Mouse (Mus musculus): ENCODE results near the gene Tmem269. TPM values are rescaled to one million over a fixed set of nuclear protein-coding genes. Genes with fewer than 3 reads are reported as not detected.

Gene Tmem269
- not detected for polyA plus RNA-seq (2014; fragmentation: Illumina TruSeq; extraction: RNeasy Lipid Tissue Mini Kit (QIAGEN cat#74804); ENCODE audit: low read depth, low replicate concordance)

DNA sequence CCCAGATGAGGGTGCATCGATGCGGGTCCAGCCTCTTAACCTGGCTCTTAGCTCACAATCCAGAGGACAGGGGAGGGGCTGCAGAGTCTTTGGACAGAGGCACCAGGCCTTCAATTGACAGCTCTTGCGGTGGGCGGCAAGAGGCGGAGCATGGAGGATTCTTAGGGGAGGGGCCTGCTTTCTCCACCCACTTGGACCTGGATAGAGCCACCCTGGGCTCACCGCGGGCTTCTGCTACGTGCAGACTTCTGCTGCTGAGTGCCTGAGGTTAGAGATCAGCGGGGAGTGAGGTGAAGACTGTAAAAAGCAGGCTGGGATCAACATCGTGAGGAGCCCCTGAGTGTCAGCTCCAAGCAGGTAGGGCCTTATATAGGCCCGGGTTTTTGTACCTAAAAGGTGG lies at the start of gene Tmem269:
TSS of gene Tmem269 (minus strand) at position 49 of the 400 bp plus-strand sequence.

DNA sequence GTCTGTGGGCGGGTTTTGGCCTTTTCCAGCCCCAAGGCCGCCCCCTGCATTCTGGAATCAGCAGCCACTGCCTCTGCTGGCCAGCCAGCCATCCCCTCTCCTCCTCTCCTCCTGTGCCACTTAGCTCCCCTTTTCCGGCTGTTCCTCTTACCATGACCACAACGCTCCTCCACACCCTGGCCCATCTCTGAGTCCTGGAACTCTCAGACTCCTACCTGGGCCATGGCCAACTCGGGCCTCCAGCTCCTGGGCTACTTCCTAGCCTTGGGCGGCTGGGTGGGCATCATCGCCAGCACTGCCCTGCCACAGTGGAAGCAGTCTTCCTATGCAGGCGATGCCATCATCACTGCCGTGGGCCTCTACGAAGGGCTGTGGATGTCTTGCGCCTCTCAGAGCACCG lies 37.3 kb upstream of the Tmem269 start, which contains the start of gene Cldn19:
TSS of gene Cldn19 (plus strand) at position 64 of the 400 bp plus-strand sequence.

DNA sequence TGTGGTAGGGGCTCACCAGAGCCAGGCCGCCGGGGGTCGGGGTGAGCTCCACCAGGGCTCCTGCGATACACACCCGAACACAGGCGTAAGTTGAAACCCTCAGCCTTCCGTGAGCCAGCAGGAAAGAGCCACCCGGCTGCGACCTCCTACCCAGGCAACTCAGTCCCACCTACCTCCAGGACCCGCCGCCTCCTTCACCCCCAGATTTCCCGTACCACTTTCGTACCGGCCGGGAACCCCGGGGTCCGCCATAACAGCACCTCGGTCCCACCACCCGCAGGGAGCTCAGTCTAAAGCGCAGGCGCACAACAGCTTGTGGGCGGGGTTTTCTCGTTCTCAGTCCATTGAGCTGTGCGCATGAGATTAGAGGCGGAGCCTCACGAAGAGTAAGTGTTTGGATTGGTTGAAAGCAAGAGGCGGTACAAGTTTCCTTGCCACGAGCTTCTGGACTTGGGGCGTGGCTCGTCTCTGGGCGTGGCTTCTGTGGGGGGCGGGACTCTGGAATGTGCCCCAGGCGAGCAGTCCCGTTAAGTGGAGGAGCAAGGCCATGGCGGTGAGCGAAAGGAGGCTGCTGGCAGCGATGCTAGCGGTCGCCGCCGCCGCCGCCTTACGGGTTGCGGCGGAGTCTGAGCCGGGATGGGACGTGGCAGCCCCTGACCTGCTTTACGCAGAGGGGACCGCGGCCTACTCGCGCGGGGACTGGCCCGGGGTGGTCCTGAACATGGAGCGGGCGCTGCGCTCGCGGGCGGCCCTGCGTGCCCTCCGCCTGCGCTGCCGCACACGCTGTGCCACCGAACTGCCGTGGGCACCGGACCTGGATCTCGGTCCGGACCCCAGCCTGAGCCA lies 14.6 kb upstream of the Tmem269 start, which contains the start of the genes AU022252 and P3h1:
TSS of gene AU022252 (minus strand) at position 303 of the 846 bp plus-strand sequence.
TSS of gene P3h1 (plus strand) at position 506 of the 846 bp plus-strand sequence.

DNA sequence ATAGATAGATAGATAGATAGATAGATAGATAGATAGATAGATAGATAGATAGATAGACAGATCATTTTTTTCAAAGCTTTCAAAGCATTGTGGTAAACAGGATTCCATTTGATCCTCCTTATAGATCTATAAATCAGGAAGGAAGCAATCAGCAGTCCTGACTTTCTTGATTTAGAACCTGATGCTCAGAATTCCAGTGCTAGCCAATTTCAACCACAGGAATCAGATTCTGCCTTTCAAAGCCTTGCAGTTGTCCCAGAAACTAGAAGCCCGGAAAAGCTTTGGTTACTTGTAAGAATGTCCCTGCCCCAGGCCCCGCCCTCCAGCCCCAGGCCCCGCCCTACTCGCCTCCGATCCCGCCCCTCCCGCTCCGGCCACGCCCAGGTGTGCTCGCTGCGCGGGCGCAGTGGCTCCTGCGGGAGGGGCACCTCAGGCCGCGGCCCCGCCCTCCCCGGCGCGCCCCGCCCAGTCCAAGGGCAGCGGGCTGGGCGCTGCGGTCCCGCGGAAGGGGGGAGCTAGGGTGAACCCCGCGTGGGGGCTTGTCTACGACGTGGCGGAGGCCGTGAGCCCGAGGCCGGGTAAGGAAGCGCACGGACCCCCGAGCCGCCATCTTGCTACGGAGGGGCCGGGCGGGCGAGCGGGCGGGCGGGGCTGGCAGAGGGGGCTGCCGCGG lies 23.0 kb downstream of the Tmem269 start, which contains the start of gene Svbp:
TSS of gene Svbp (plus strand) at position 398 of the 673 bp plus-strand sequence.

DNA sequence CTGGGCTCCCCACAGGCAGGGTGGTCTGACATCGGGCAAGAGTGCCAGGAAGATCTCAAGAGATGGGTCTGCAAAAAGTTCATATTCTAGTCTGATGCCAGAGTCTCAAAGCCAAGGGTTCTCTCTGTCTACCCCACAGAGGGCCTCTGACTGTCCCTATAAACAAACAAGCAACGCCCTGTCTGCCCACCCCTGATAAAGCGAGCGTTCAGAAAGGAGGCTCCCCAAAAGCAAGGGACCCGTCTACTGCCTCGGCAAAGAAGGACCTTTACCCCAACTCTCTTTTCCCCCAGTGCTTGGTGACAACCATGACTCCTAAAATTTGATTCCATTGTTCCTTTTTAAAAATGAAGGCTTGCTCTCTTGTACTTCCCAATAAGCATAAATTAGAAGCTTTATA lies 28.2 kb downstream of the Tmem269 start, which contains the start of gene Ermap:
TSS of gene Ermap (minus strand) at position 148 of the 400 bp plus-strand sequence.

DNA sequence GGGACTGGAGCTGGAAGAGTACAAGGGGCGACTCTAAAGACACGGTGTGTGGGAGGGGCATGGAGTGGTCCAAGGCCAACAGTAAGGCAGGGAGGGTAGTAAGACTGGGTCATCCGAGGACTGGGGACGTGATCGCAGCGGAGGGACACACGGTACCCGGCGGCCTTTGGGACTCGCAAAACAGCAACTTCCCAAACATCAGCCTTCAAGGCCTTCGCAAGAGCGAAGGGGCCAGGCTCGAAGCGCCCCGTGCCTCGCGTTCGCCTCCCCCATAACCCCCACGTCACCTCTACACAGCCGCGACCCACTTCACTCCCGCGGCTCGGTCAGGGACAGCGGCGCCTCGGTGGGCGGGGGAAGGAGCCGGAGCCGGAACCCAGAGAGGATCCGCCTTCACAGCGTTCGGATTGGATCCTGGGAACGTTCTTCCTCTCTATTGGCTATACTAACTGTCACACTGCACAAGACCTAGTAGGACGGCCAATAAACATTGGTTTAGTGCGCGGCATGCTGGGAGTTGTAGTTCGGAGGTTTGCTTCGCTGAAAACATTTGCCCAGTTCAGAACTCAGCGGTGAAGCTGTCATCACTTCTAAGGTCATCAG lies 44.1 kb downstream of the Tmem269 start, which contains the start of gene Zfp691:
TSS of gene Zfp691 (minus strand) at position 345 of the 603 bp plus-strand sequence.

Other genes starting within 250 kb of the Tmem269 start
- 5.1 TPM for gene Slc2a1, start 109.5 kb downstream of the Tmem269 start, polyA plus RNA-seq (2014; fragmentation: Illumina TruSeq; extraction: RNeasy Lipid Tissue Mini Kit (QIAGEN cat#74804); ENCODE audit: low read depth, low replicate concordance)
- gene Zfp691, start 44.0 kb downstream of the Tmem269 start, polyA plus RNA-seq (2014; fragmentation: Illumina TruSeq; extraction: RNeasy Lipid Tissue Mini Kit (QIAGEN cat#74804); ENCODE audit: low read depth, low replicate concordance): 0.87 TPM
- 0.17 TPM for gene Ermap, start 28.2 kb downstream of the Tmem269 start, polyA plus RNA-seq (2014; fragmentation: Illumina TruSeq; extraction: RNeasy Lipid Tissue Mini Kit (QIAGEN cat#74804); ENCODE audit: low read depth, low replicate concordance)
- 10.2 TPM for gene Svbp, start 22.9 kb downstream of the Tmem269 start, polyA plus RNA-seq (2014; fragmentation: Illumina TruSeq; extraction: RNeasy Lipid Tissue Mini Kit (QIAGEN cat#74804); ENCODE audit: low read depth, low replicate concordance)
- 9.1 TPM for gene AU022252, start 14.5 kb upstream of the Tmem269 start, polyA plus RNA-seq (2014; fragmentation: Illumina TruSeq; extraction: RNeasy Lipid Tissue Mini Kit (QIAGEN cat#74804); ENCODE audit: low read depth, low replicate concordance)
- 32.2 TPM for gene P3h1, start 14.7 kb upstream of the Tmem269 start, polyA plus RNA-seq (2014; fragmentation: Illumina TruSeq; extraction: RNeasy Lipid Tissue Mini Kit (QIAGEN cat#74804); ENCODE audit: low read depth, low replicate concordance)
- gene Cldn19, start 37.2 kb upstream of the Tmem269 start, polyA plus RNA-seq (2014; fragmentation: Illumina TruSeq; extraction: RNeasy Lipid Tissue Mini Kit (QIAGEN cat#74804); ENCODE audit: low read depth, low replicate concordance): not detected
- 685 TPM for gene Ybx1, start 76.4 kb upstream of the Tmem269 start, polyA plus RNA-seq (2014; fragmentation: Illumina TruSeq; extraction: RNeasy Lipid Tissue Mini Kit (QIAGEN cat#74804); ENCODE audit: low read depth, low replicate concordance)
- 27.2 TPM for gene Ppih, start 102.3 kb upstream of the Tmem269 start, polyA plus RNA-seq (2014; fragmentation: Illumina TruSeq; extraction: RNeasy Lipid Tissue Mini Kit (QIAGEN cat#74804); ENCODE audit: low read depth, low replicate concordance)
- 28.7 TPM for gene Ccdc30, start 197.3 kb upstream of the Tmem269 start, polyA plus RNA-seq (2014; fragmentation: Illumina TruSeq; extraction: RNeasy Lipid Tissue Mini Kit (QIAGEN cat#74804); ENCODE audit: low read depth, low replicate concordance)
- gene Ppcs, start 204.2 kb upstream of the Tmem269 start, polyA plus RNA-seq (2014; fragmentation: Illumina TruSeq; extraction: RNeasy Lipid Tissue Mini Kit (QIAGEN cat#74804); ENCODE audit: low read depth, low replicate concordance): 82.8 TPM
- 5.2 TPM for gene Zmynd12, start 204.6 kb upstream of the Tmem269 start, polyA plus RNA-seq (2014; fragmentation: Illumina TruSeq; extraction: RNeasy Lipid Tissue Mini Kit (QIAGEN cat#74804); ENCODE audit: low read depth, low replicate concordance)

Data from adrenal gland, adult 10 weeks (tissue).